Mouse (Mus musculus): ENCODE measurements around the gene Myom3.

The Myom3 gene

DNA sequence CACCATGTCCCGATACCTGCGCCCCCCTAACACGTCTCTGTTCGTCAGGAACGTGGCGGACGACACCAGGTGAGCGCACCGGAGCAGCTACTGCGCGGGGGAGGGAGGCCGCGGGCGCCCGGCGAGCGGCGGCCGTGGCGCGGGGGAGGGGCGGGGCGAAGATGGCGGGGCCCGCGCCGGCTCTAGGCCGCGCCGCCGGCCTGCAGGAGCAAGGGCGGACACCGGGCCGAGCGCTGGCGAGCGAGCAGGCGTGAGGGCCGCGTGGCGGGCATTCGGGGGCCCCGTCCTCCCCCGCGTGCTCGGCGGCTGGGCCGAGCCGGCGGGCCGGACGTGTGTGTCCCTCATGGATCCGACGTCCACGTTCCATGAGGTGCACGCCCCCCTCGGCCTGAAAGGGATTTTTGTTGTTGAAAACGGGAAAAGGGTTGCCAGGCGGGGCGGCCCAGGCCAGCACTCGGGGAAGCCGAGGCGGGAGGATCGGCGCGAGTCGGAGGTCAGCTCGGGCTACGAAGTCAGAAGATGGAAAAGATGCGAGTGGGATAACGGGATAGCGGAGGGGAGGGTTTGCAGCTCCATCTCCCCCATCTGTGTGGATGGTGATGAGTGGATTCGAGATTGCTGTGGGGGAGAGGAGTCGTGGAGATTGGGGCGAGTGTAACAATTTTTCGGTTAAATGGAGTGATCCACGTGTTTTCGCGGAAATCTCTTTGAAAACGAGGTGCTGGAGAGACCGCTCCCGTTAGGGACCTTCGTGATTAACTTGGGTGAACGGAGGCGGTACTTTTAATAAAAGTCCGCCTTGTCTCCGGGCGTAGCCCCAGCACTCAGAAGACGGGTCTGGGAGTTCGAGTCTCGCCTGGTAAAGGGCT, 96.9 kb downstream of the Myom3 start:
- DNase-seq (ENCODE audit: low read depth), result no peak

DNA sequence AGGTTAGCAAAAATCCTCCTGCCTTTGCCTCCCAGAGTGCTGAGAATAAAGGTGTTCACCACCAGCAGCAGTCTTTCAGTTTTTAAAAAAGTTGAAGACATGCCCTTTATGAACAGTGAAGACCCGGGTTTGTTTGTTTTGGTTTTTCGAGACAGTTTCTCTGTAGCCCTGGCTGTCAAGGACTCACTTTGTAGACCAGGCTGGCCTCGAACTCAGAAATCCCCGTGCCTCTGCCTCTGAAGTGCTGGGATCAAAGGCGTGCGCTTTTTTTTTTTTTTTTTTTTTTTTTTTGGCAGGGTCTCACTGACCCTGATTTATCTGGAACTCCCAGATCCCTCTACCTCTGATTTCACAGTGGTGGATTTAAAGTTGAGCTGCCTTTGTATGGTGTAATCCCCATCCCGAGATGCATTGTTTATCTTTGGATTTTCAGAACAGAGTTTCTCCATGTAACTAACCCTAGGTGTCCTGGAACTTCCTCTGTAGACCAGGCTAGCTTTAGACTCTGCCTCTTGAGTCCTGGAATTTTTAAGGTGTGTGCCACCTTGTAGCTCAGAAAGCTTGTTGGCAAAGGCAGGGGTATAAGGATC, 98.2 kb downstream of the Myom3 start:
- no peak for DNase-seq (ENCODE audit: low read depth)
